Mouse (Mus musculus) bone marrow, adult 2 months (tissue): ENCODE measurements around the gene Papolb.

ENCODE experiments used
- CTCF ChIP-seq: fragments of 200-500 bp; IDR thresholded peaks from 2 replicates; pipeline ENCODE4 v1.5.1; 2011; ENCODE audit warnings: low read length, control low read depth; ENCODE audit not compliant: control insufficient read depth, insufficient read depth
- POLR2A ChIP-seq: fragments of 200-500 bp; IDR thresholded peaks from 2 replicates; pipeline ENCODE4 v1.6.1; 2011; ENCODE audit warnings: low read depth, mild to moderate bottlenecking, control low read depth, low read length, borderline replicate concordance; ENCODE audit not compliant: control insufficient read depth

GRCm38 (mm10) chr5:142524711-142525464 is 5.0 kb downstream of the Papolb start:
- TF ChIP-seq CTCF (no peak), POLR2A (no peak)
